Mouse (Mus musculus) olfactory bulb, adult 2 months (tissue): ENCODE data around the gene Vps4a. TPM values are rescaled to one million over a fixed set of nuclear protein-coding genes. Genes with fewer than 3 reads are reported as not detected.

Experiments used
- H3K27ac ChIP-seq: fragments of 200-500 bp; 2 replicates; pipeline ENCODE4 v1.5.1; 2012; ENCODE audit warnings: low read depth, low read length; ENCODE audit not compliant: insufficient read depth
- H3K4me1 ChIP-seq: fragments of 200-500 bp; 2 replicates; pipeline ENCODE4 v1.6.1; 2012; ENCODE audit warnings: low read length; ENCODE audit not compliant: control insufficient read depth, insufficient read depth
- H3K4me3 ChIP-seq: fragments of 200-500 bp; 2 replicates; pipeline ENCODE4 v1.5.1; 2012; ENCODE audit warnings: mild to moderate bottlenecking, low read depth, low read length, moderate library complexity; ENCODE audit not compliant: insufficient read depth
- CTCF ChIP-seq: fragments of 200-500 bp; IDR thresholded peaks from 2 replicates; pipeline ENCODE4 v1.5.1; 2012; ENCODE audit warnings: low read depth, mild to moderate bottlenecking, low read length, moderate library complexity; ENCODE audit not compliant: insufficient read depth
- POLR2A ChIP-seq: fragments of 200-500 bp; IDR thresholded peaks from 2 replicates; pipeline ENCODE4 v1.6.1; 2012; ENCODE audit warnings: mild to moderate bottlenecking, low read depth, low read length, moderate library complexity; ENCODE audit not compliant: insufficient read depth
- WGBS: fragments of 180-500 bp; shearing (Covaris S2); methylation state at CpG from one replicate; pipeline ENCODE4 v1.1.7; 2018; 5-methylcytosine and 5-hydroxymethylcytosine counted together
- polyA plus RNA-seq: library from polyadenylated mRNA; stranded (reverse); fragments of >200 nt; gene quantifications from 2 replicates; pipeline ENCODE4 v1.2.4, GENCODE M21; 2012; ENCODE audit warnings: low replicate concordance; ENCODE audit not compliant: missing spikeins, insufficient read depth, insufficient read length

Gene Vps4a
- polyA plus RNA-seq, 1 experiment = not detected

DNA sequence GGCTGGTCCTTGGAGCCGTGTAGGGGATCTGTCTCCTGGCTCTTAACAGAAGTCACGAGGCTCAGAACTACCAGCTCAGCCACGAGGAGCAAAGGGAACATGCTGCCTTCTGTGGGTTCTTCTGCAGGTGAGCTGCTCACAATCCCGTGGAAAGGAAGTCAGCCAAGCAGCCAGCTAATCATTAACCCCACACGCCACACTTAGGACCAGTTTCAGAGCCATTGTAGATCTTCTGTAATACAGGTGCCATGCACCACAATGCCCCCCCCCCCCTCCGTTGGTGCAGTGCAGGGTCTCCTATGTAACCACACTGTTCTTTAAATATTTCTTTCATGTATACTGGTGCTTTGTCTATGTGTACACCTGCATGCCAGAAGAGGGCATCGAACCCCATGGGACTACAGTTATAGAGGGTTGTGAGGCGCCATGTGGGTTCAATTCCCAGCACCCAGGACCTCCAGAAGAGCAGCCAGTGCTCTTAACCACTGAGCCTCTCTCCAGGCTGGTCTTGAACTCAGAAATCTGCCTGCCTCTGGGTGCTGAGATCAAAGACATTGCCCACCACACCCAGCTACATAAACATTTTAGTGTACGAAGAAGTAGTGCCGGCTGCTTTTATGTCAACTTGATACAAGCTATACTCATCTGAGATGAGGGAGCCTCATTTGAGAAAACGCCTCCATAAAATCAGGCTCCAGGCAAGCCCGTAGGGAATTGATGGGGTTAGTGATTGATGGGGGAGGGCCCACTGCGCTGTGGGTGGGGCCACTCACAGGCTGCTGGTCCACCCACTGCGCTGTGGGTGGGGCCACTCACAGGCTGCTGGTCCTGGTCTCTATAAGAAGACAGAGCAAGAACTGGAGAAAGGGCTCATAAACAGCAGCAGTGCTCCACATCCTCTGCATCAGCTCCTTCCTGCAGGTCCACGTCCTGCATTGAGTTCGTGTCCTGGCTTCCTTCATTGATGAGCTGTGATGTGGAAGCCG is 34.8 kb downstream of the Vps4a start, which contains the start of gene Tmed6:
Gene Tmed6 (minus strand): TSS at position 134 of the 986 bp plus-strand sequence.
- TF ChIP-seq CTCF = no peak
- Histone ChIP-seq H3K27ac (no peak within 1 kb of the TSS), H3K4me1 (no peaks in the 10 kb centered on the region), H3K4me3 (no peak within 1 kb of the TSS)
- WGBS = 65% methylated on average over 17 of the region's 17 CpGs

DNA sequence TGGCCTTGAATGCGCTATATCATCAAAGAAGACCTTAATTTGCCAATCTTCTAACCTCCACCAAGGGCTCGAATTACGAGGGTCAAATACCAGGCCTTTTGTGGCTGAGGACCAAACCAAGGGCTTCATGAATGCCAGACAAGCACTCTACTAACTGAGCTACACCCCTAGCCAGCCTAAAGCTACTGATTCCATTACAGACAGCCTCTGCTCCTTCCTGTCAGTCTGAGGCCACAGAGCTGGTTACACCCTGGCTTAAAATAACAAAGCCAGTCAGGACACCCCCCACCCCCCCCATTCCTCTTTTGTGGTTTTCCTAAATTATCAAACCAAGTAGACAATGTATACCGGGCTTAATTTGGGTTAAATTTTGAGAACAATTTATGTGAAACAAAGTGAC is 42.7 kb downstream of the Vps4a start:
- H3K4me1 ChIP-seq = no peaks in the 10 kb centered on the region
- no peak overlapping the region for H3K27ac ChIP-seq
- no peak for TF ChIP-seq CTCF
- no peak for TF ChIP-seq POLR2A
- H3K4me3 ChIP-seq = no peak overlapping the region
- 82% methylated on average over 4 of the region's 4 CpGs for WGBS

DNA sequence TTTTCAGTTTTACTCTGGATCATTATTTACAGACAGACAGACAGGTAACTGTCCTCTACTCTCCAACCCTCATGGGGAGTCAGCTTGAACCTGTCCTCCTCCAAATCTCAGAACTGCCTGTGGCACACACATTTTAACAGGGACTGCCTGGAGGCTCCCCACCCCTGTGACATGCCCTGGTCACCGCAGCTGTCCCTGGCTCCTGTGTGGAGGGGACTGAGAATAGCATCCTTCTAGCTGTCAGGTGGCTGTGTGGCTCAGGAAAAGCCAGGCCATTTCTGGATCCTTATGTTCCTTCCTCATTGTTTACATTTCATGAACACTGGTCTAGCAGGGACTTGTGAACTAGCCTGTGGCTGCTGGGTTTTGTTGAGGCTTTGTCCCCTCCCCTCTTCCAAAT is 43.1 kb downstream of the Vps4a start:
- no peak overlapping the region for H3K27ac ChIP-seq
- TF ChIP-seq POLR2A (no peak), CTCF (no peak)
- 75% methylated on average over 1 of the region's 1 CpGs for WGBS
- no peaks in the 10 kb centered on the region for H3K4me1 ChIP-seq
- no peak overlapping the region for H3K4me3 ChIP-seq

DNA sequence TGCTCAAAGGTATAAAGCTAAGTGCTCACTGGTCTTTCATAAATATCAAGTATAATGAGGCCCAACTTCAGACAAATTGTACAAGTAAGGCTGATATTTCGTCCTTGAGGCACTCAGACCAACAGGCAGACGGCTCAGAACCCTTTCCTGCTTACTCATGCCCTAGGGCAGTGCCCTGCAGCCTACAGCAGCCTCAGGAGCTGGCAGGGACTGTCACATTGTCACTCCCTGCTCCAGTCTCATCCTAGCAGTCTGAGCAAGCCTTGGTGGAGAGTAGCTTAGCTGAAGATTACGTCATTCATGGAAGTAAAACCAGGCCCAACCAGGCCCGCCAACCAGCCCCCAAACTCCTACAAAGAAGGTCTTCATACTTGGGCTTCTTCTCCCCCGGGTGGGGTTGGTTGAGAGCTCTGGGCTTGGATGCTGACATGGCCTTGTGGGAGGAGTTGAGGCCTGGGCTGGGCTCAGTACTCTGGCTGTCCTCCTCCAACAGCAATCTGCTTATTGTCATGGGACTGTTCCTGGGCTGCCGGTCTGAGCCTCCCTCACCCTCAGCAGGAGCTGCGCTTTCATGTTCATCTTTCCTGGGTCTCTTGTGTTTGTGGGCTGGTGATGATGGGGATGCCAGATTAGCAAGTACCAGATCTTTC is 45.3 kb downstream of the Vps4a start:
- 89% methylated on average over 7 of the region's 7 CpGs for WGBS
- no peak overlapping the region for H3K4me3 ChIP-seq
- H3K27ac ChIP-seq = no peak overlapping the region
- TF ChIP-seq POLR2A (no peak), CTCF (no peak)
- no peaks in the 10 kb centered on the region for H3K4me1 ChIP-seq

DNA sequence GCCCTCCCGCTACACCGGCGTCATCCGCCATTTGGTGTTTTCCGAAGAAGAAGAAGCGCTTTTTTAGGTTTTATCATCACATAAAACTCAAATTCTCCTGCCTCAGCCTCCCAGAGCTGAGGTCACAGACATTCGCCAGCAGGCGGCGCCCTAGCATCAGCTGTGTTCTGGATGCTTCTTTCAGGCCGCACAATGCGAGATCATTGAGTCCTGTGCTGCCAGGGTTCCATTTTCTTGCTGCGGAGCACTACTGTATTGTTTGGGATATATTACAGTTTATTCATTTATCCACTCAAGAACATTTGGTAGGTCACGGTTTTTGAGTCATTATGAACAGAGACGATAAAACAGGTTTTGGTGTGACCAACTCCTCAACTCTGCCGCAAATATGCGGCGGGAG is 54.3 kb downstream of the Vps4a start:
- Histone ChIP-seq H3K4me3 (no peak overlapping the region), H3K4me1 (no peaks in the 10 kb centered on the region), H3K27ac (no peak overlapping the region)
- no peak for TF ChIP-seq CTCF
- no peak for TF ChIP-seq POLR2A
- WGBS = 97% methylated on average over 17 of the region's 17 CpGs

DNA sequence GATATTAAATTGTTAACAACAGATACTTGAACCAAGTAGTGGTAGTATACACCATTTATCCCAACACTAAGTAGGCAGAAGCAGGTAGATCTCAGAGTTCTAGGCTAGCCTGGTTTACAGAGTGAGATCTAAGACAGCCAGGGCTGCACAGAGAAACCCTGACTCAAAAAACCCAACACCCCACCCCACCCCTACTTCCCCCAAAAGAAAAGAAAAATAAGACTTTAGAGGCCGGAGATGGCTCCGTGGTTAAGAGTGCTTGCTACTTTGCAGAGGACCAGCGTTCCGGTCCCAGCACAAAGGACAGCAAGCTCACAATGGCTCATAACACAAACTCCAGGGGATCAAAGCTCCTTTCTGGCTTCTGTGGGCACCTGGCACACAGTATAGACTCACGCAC is 55.0 kb downstream of the Vps4a start:
- Histone ChIP-seq H3K4me3 (no peak overlapping the region), H3K27ac (no peak overlapping the region), H3K4me1 (no peaks in the 10 kb centered on the region)
- WGBS = 98% methylated on average over 5 of the region's 5 CpGs
- no peak for TF ChIP-seq POLR2A
- no peak for TF ChIP-seq CTCF

DNA sequence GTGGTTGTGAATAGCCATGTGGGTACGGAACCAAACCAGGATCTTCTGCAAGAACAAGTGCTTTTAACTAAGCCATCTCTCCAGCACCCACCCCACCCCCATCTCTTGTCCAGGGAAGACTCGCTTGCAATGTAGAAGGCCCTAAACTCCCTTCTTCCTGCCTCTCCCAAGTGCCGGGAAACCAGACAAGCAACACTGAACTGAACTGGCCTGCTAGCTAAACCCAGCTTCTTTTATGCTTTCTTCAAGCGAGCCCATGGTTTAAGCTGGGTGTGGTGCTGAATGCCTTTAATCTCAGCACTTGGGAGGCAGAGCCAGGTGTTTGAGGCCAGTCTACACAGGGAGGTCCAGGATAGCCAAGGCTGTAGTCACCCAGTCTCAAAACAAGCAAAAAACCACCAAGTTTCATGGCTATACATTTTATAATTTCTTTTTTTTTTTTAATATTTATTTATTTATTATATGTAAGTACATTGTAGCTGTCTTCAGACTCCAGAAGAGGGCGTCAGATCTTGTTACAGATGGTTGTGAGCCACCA is 57.6 kb downstream of the Vps4a start:
- Histone ChIP-seq H3K27ac (no peak overlapping the region), H3K4me3 (no peak overlapping the region), H3K4me1 (no peaks in the 10 kb centered on the region)
- WGBS = 94% methylated on average over 5 of the region's 5 CpGs
- TF ChIP-seq POLR2A = no peak
- TF ChIP-seq CTCF = no peak

DNA sequence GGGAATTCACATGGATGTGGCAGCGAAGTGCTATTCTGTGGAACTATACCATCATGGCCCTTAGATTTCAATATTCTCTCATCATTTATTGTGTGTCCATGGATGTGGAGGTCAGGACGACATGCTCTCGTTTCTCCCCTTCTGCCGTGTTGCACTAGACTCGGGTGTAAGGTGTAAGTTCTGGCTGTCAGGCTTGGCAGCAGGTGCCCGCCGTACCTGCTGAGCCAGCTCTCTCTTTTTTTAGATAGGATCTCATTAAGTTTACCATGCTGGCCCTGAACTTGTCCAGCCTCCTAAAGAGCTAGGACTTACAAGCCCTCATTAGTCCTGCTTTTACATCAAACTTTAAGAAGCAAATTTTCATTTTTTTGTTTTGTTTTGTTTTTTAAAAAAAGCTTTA is 59.5 kb downstream of the Vps4a start:
- 86% methylated on average over 7 of the region's 7 CpGs for WGBS
- TF ChIP-seq POLR2A (no peak), CTCF (no peak)
- no peak overlapping the region for H3K4me3 ChIP-seq
- H3K27ac ChIP-seq = no peak overlapping the region
- H3K4me1 ChIP-seq = peaks cover 5% of the 10 kb centered on the region

Other genes starting within 250 kb of the Vps4a start
- gene Has3, start 161.0 kb upstream of the Vps4a start, polyA plus RNA-seq = not detected in 2 replicates
- gene Utp4, start 137.6 kb upstream of the Vps4a start, polyA plus RNA-seq = not detected in 2 replicates
- gene Sntb2, start 95.5 kb upstream of the Vps4a start, polyA plus RNA-seq = not detected in 2 replicates
- gene Pdf, start 17.4 kb downstream of the Vps4a start, polyA plus RNA-seq = not detected in 2 replicates
- gene Cog8, start 25.5 kb downstream of the Vps4a start, polyA plus RNA-seq = not detected in 2 replicates
- not detected in 2 replicates for gene Nip7, start 25.7 kb downstream of the Vps4a start, polyA plus RNA-seq
- gene Tmed6, start 34.4 kb downstream of the Vps4a start, polyA plus RNA-seq = not detected in 2 replicates
- gene Terf2, start 65.3 kb downstream of the Vps4a start, polyA plus RNA-seq = not detected in 2 replicates
- gene Cyb5b, start 119.4 kb downstream of the Vps4a start, polyA plus RNA-seq = 106 TPM in 1 of 2 replicates, not detected in the other